Mouse (Mus musculus) ES-E14 (cell line): Measurements from ENCODE around the gene Dnajb8. TPM values are rescaled to one million over a fixed set of nuclear protein-coding genes. Genes with fewer than 3 reads are reported as not detected.
A peak's percentile ranks its signal among the peaks of the same experiment; 100 is the strongest.

Experiments used
- DNase-seq: peaks from one replicate; pipeline ENCODE4 v3.0.0-alpha.2; 2013; ENCODE audit warnings: low read depth, low spot score
- H3K27ac ChIP-seq: 2 replicates; pipeline ENCODE4 v1.5.1; 2012; ENCODE audit warnings: low read depth, mild to moderate bottlenecking, low read length, moderate library complexity, mixed read lengths; ENCODE audit not compliant: poor library complexity, insufficient read depth, severe bottlenecking
- H3K36me3 ChIP-seq: 2 replicates; pipeline ENCODE4 v1.6.1; 2012; ENCODE audit warnings: mild to moderate bottlenecking, low read length, moderate library complexity, mixed read lengths; ENCODE audit not compliant: control insufficient read depth, poor library complexity, insufficient read depth, severe bottlenecking
- H3K4me1 ChIP-seq, 2 experiments: fragments of 150-350 bp in 1 of 2; sonication (generic) in 1 of 2; 2 replicates each; pipeline ENCODE4 v1.6.1; 2012; ENCODE audit warnings: low read length in 2 of 2, mild to moderate bottlenecking in 1 of 2, mixed read lengths in 1 of 2; ENCODE audit not compliant: control insufficient read depth in 2 of 2, insufficient read depth in 2 of 2, poor library complexity in 1 of 2
- H3K4me3 ChIP-seq, 2 experiments: fragments of 150-350 bp in 1 of 2; sonication (generic) in 1 of 2; 2 replicates each; pipeline ENCODE4 v1.5.1; 2012; ENCODE audit warnings: low read length in 2 of 2, low read depth in 1 of 2, mild to moderate bottlenecking in 1 of 2, mixed read lengths in 1 of 2; ENCODE audit not compliant: insufficient read depth in 1 of 2, poor library complexity in 1 of 2, severe bottlenecking in 1 of 2
- H3K9ac ChIP-seq: 2 replicates; pipeline ENCODE4 v1.6.1; 2012; ENCODE audit warnings: low read depth, mild to moderate bottlenecking, low read length, mixed read lengths; ENCODE audit not compliant: poor library complexity, insufficient read depth, severe bottlenecking
- H3K9me3 ChIP-seq: fragments of 150-350 bp; sonication (generic); 2 replicates; pipeline ENCODE4 v1.6.1; 2012; ENCODE audit warnings: low read depth, mild to moderate bottlenecking, low read length; ENCODE audit not compliant: control insufficient read depth, insufficient read depth
- CHD2 ChIP-seq: IDR thresholded peaks from 2 replicates; pipeline ENCODE4 v1.6.1; 2014; ENCODE audit warnings: mild to moderate bottlenecking, low read depth, low read length, inconsistent platforms
- HCFC1 ChIP-seq: IDR thresholded peaks from 2 replicates; pipeline ENCODE4 v1.6.1; 2012; ENCODE audit warnings: low read length, inconsistent platforms, borderline replicate concordance; ENCODE audit not compliant: insufficient read depth
- MAFK ChIP-seq: IDR thresholded peaks from 2 replicates; pipeline ENCODE4 v1.6.1; 2014; ENCODE audit warnings: mild to moderate bottlenecking, low read depth, low read length, inconsistent platforms; ENCODE audit not compliant: insufficient read depth
- ZC3H11A ChIP-seq: IDR thresholded peaks from 2 replicates; pipeline ENCODE4 v1.6.1; 2012; ENCODE audit warnings: low read depth, mild to moderate bottlenecking, inconsistent platforms, low read length, borderline replicate concordance
- ZNF384 ChIP-seq: IDR thresholded peaks from 2 replicates; pipeline ENCODE4 v1.6.1; 2012; ENCODE audit warnings: low read depth, low read length, inconsistent platforms
- in situ Hi-C, 2 experiments: fragments of 600-800 bp; cut with MboI; formaldehyde crosslinking; loops; one replicate each; pipeline ENCODE4 v1.15.1; 2025; ENCODE audit warnings: low sequenced_read_pairs in 2 of 2, inconsistent platforms in 1 of 2; ENCODE audit not compliant: unreplicated experiment in 2 of 2
- total RNA-seq: library from RNA; depleted of rRNA; stranded (reverse); fragments of 300-350 nt; gene quantifications from 2 replicates; pipeline ENCODE4 v1.2.3, GENCODE M21; 2012

Dnajb8 gene
- total RNA-seq, 1 experiment, result not detected

DNA sequence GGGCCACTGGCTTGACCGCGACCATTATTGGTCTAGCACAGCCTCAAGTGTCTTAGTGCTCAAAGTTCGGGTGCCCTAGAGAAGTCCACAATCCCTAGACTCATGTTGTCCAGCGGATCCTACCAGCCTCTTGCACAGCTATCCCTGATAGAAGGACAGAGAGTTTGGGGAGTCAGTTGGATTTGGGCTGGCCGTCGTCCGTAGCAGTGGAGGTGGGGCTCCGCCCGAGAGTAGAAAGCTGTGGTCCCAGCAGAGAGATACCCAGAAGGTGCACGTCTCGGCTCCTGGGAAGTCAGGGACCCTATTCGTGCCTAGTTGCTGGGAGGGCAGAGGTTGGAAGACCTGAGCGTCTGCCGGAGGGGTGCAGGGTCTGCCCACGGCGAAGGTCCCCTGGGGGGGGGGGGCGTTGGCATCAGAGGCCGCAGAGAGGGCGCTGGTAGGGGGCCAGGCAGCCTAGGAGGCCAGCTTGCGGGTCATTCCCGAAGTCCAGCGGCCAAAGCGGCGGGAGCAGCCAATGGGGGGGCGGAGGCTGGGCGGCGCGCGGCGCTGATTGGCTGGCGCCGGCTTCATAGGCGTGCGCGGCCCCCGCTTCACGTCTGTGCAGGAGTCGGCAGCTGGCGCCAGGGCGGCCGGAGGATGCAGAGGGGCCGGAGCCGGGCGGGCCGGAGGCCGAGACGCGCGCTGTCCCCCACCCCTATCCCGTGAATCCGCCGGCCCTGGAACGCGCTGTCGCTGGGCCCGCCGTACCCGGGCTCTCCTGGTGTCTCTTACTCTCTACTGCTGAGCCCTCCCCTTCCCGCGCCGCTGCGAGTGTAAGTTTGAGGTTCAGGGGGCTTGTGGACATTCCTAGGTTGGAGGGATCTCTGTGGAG is 23.8 kb upstream of the Dnajb8 start:
- no peak overlapping the region for H3K9ac ChIP-seq
- H3K27ac ChIP-seq, result no peak overlapping the region
- TF ChIP-seq ZC3H11A, result no peak
- TF ChIP-seq CHD2, result no peak
- no peak for TF ChIP-seq HCFC1
- TF ChIP-seq MAFK, result no peak
- TF ChIP-seq ZNF384, result no peak
- H3K4me3 ChIP-seq, result peak overlapping the region; percentile 52 to 67
- in situ Hi-C loops, result no loop called here
- H3K4me1 ChIP-seq, result peaks cover 0 to 7% of the 10 kb centered on the region in 2 experiments; a peak in 1 of 4 replicates
- no peak for DNase-seq
- H3K36me3 ChIP-seq, result no peaks in the 10 kb centered on the region
- H3K9me3 ChIP-seq, result no peaks in the 10 kb centered on the region

DNA sequence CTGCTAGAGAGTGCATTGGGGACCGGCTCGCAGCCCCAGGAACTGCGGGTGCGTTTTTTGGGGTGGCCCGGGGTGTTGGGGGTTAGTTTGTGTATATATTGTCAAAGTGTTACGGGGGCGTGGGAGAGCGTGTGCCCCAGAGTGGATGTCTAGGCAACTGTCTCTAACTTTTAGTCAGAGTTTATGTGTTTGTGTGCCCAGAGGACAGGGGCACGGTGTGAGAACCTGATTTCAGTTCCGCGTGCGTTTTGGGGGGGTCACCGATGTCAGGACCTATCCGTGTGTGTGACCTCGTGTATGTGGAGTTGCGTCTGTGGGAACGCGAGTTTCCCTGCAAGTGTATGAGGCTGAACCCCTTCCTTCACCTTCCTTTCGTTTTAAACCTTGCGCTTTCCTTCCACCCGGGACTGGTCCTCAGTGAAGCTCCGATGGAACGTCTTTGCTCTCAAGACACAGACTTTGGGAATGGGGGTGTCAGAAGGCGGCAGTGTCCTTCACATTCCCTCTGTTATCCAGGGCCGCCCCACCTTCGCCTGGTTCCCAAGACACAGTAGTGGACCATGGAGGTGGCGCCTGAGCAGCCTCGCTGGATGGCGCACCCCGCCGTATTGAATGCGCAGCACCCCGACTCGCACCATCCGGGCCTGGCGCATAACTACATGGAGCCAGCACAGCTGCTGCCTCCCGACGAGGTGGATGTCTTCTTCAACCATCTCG is 22.9 kb upstream of the Dnajb8 start:
- H3K4me3 ChIP-seq, result peak overlapping the region; percentile 52 to 67; a peak in 3 of 4 replicates
- no peaks in the 10 kb centered on the region for H3K9me3 ChIP-seq
- H3K9ac ChIP-seq, result no peak overlapping the region
- in situ Hi-C loops, result no loop called here
- peaks cover 3 to 12% of the 10 kb centered on the region in 2 experiments; a peak in 3 of 4 replicates for H3K4me1 ChIP-seq
- no peak for DNase-seq
- TF ChIP-seq ZC3H11A (no peak), ZNF384 (no peak), CHD2 (no peak), MAFK (no peak), HCFC1 (no peak)
- H3K27ac ChIP-seq, result no peak overlapping the region
- H3K36me3 ChIP-seq, result no peaks in the 10 kb centered on the region

DNA sequence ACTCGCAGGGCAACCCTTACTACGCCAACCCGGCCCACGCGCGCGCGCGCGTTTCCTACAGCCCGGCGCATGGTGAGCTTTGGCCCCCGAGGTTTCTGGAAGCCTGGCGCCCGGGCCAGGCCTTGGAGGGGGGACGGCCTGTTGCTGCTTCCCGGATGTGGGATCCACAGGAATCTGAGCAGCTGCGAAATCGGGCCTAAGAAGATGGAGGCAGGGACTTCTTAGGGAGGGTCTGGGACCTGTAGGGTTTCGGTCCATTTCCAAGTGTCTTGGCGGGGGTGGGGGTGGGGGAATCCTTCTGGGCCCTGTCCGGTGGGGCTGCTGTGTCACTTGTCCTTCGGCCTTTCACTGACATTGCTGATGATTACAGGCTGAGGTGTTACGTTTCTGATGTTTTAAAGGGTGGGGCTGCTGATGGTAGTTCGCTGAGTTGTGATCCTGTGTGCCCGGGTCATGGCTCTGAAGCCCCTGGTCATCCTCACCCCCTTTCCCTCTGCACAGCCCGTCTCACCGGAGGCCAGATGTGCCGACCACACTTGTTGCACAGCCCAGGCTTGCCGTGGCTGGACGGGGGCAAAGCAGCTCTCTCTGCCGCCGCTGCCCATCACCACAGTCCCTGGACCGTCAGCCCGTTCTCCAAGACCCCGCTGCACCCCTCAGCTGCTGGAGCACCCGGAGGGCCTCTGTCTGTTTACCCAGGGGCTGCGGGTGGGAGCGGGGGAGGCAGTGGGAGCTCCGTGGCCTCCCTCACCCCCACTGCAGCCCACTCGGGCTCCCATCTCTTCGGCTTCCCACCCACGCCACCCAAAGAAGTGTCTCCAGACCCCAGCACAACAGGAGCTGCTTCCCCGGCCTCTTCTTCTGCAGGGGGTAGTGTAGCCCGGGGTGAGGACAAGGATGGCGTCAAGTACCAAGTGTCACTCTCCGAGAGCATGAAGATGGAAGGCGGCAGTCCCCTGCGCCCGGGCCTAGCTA is 22.1 kb upstream of the Dnajb8 start:
- no peak for DNase-seq
- Histone ChIP-seq H3K4me1 (peaks cover 3 to 16% of the 10 kb centered on the region in 2 experiments; a peak in 3 of 4 replicates), H3K4me3 (peak overlapping the region; percentile 28 to 32; a peak in 2 of 4 replicates), H3K27ac (no peak overlapping the region), H3K36me3 (no peaks in the 10 kb centered on the region), H3K9me3 (no peaks in the 10 kb centered on the region), H3K9ac (no peak overlapping the region)
- in situ Hi-C loops, result no loop called here
- TF ChIP-seq ZNF384 (no peak), ZC3H11A (no peak), HCFC1 (no peak), MAFK (no peak), CHD2 (no peak)
